Mouse (Mus musculus) left cerebral cortex, postnatal 25 days (tissue): ENCODE measurements around the gene E2f6. TPM values are rescaled to one million over a fixed set of nuclear protein-coding genes. Genes with fewer than 3 reads are reported as not detected.

Experiments used
- DNase-seq, 2 experiments: peaks; one replicate each; pipeline ENCODE4 v3.0.0; 2022; ENCODE audit warnings: low spot score in 2 of 2, mixed read lengths in 1 of 2
- intact Hi-C: fragments of 180-260 bp; cut with DNase I; formaldehyde crosslinking; loops from one replicate; pipeline ENCODE4 v1.15.1; 2025
- total RNA-seq, 2 experiments: library from RNA; stranded (reverse); gene quantifications; 2 replicates each; pipeline ENCODE4 v1.2.3; 2021

Gene E2f6
- total RNA-seq = 10 to 100 TPM; 29.8 to 37.2 TPM

- DNase-seq = peak; percentile 76 to 83
- intact Hi-C loops = loop anchor here (5.0 kb wide), 1 partner anchor 447 kb away; no protein-coding TSS in a partner anchor
Observed at GRCm38 (mm10) chr12:16810525-16811431, at the start of gene E2f6. TSS of gene E2f6 (plus strand) at chr12:16810963.

- DNase-seq = no peak
- intact Hi-C loops = no loop called here
Observed at GRCm38 (mm10) chr12:16761461-16761860, 49.3 kb upstream of the E2f6 start.

GRCm38 (mm10) chr12:16763649-16764422 is 46.9 kb upstream of the E2f6 start:
- intact Hi-C loops = no loop called here
- DNase-seq = no peak

GRCm38 (mm10) chr12:16764776-16765445 is 45.9 kb upstream of the E2f6 start:
- intact Hi-C loops = no loop called here
- no peak for DNase-seq

- no peak for DNase-seq
- intact Hi-C loops = no loop called here
Observed at GRCm38 (mm10) chr12:16768251-16768650, 42.5 kb upstream of the E2f6 start.

- intact Hi-C loops = no loop called here
Observed at GRCm38 (mm10) chr12:16768711-16769110, 42.1 kb upstream of the E2f6 start.

GRCm38 (mm10) chr12:16769601-16770165 is 41.1 kb upstream of the E2f6 start:
- DNase-seq = no peak
- intact Hi-C loops = no loop called here

More at GRCm38 (mm10) chr12:16768711-16769110, 42.1 kb upstream of the E2f6 start:
- DNase-seq = no peak

GRCm38 (mm10) chr12:16774605-16775004 is 36.2 kb upstream of the E2f6 start:
- no peak for DNase-seq
- intact Hi-C loops = no loop called here

- no peak for DNase-seq
- intact Hi-C loops = no loop called here
Observed at GRCm38 (mm10) chr12:16775351-16775750, 35.4 kb upstream of the E2f6 start.

- intact Hi-C loops = no loop called here
Observed at GRCm38 (mm10) chr12:16778523-16778922, 32.2 kb upstream of the E2f6 start.

GRCm38 (mm10) chr12:16779165-16779564 is 31.6 kb upstream of the E2f6 start:
- peak in 1 of 2 experiments; percentile 9 for DNase-seq
- intact Hi-C loops = no loop called here

More at GRCm38 (mm10) chr12:16778523-16778922, 32.2 kb upstream of the E2f6 start:
- no peak for DNase-seq

GRCm38 (mm10) chr12:16780320-16780719 is 30.4 kb upstream of the E2f6 start:
- no peak for DNase-seq
- intact Hi-C loops = no loop called here

GRCm38 (mm10) chr12:16781034-16781746 is 29.6 kb upstream of the E2f6 start:
- no peak for DNase-seq
- intact Hi-C loops = no loop called here

GRCm38 (mm10) chr12:16788600-16788999 is 22.2 kb upstream of the E2f6 start:
- intact Hi-C loops = no loop called here

GRCm38 (mm10) chr12:16789199-16789598 is 21.6 kb upstream of the E2f6 start:
- DNase-seq = no peak
- intact Hi-C loops = no loop called here

More at GRCm38 (mm10) chr12:16788600-16788999, 22.2 kb upstream of the E2f6 start:
- peak in 1 of 2 experiments; percentile 39 for DNase-seq

- intact Hi-C loops = no loop called here
- no peak for DNase-seq
Observed at GRCm38 (mm10) chr12:16789756-16790155, 21.0 kb upstream of the E2f6 start.

GRCm38 (mm10) chr12:16790456-16790855 is 20.3 kb upstream of the E2f6 start:
- intact Hi-C loops = no loop called here
- no peak for DNase-seq

GRCm38 (mm10) chr12:16793371-16793770 is 17.4 kb upstream of the E2f6 start:
- intact Hi-C loops = no loop called here
- DNase-seq = no peak

- no peak for DNase-seq
- intact Hi-C loops = no loop called here
Observed at GRCm38 (mm10) chr12:16795781-16796180, 15.0 kb upstream of the E2f6 start.
